Mouse (Mus musculus): ENCODE results near the gene Vldlr.
A peak's percentile ranks its signal among the peaks of the same experiment; 100 is the strongest.

DNA sequence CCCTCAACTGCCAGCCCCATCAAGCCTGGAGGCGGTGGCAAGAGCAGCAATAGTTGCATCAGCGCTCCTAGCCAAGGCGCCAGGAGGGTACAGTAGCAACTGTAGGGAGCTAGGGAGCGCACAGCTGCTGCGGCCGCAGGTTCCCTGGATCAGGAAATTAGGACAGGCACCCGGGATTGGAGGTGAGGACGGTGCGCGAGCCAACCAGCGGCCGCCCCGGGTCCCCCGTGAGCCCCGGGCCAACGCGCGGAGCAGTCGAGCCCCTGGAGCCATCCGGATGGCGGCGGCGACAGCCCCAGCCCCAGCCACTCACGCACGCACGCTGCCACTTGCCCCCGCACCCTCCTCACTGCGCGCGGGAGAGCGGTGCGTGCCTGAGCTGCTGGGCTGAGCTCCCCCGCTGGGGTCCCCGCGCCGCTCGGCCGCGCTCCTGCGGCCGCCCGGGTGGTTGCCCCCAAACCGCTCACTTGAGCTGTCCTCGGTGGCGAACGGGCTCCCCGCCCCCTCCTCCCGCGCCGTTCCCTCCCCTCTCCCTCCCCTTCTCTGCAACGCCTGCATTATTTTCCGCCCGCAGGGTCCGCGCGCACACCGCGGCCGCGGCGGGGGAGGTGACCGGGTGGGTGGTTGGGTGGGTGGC is 601 bp downstream of the Vldlr start:
- peak; percentile 68 for TF ChIP-seq POLR2A (IDR thresholded peaks at IDR 0.05; ENCODE audit: low read depth, low read length)
- no peak; the same call in 1 of the 2 replicates for TF ChIP-seq CTCF (IDR thresholded peaks at IDR 0.05; ENCODE audit: borderline replicate concordance, insufficient read depth, low read length)

Data from embryonic fibroblast, embryonic 13.5 days (primary cell).